Mouse (Mus musculus): ENCODE measurements around the gene Cfap300. TPM values are rescaled to one million over a fixed set of nuclear protein-coding genes. Genes with fewer than 3 reads are reported as not detected.

Cfap300 gene
- polyA plus RNA-seq, 1 experiment from 2014 or later: 7.6 TPM

DNA sequence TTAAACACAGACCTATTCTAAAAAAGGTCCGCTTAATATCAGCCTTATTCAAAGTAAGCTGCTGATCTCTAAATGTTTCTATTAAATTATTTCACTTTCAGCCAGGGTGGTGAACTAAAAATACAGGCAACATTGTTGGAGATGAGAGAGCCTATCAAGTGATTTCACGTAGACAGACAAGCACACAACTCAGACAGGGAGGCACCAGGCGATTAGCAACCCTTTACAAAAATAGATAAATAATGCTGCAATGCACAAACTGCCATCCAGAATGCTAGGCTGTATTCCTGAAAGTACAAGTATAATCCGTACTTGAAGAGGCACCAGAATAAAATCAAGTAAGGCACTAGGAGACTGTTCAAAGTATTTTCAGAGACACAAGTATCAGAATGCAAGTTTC is 58.3 kb downstream of the Cfap300 start:
- Histone ChIP-seq H3K9ac (ENCODE audit: low read length) (peak overlapping the region; percentile 18), H3K4me1 (ENCODE audit: control insufficient read depth in 2 of 2, insufficient read depth in 2 of 2, low read length in 2 of 2) (peaks cover 13 to 69% of the 10 kb centered on the region in 2 experiments)

GRCm38 (mm10) chr9:7983665-7984064 is 59.0 kb downstream of the Cfap300 start:
- no peak overlapping the region for H3K4me3 ChIP-seq (ENCODE audit: control insufficient read depth in 1 of 2, insufficient read depth in 1 of 2, low read depth in 1 of 2, low read length in 2 of 2)
- H3K4me2 ChIP-seq (ENCODE audit: low read length): peak overlapping the region; percentile 45
- no peaks in the 10 kb centered on the region for H3K27me3 ChIP-seq (ENCODE audit: control insufficient read depth, insufficient read depth, low read length)
- 18% methylated on average over 2 of the region's 2 CpGs for WGBS
- H3K9me3 ChIP-seq (ENCODE audit: control insufficient read depth, low read length): no peaks in the 10 kb centered on the region
- no peak for ATAC-seq (ENCODE audit: insufficient number of reproducible peaks, insufficient read depth, low FRiP score, low read depth)
- H3K36me3 ChIP-seq (ENCODE audit: control insufficient read depth, insufficient read depth, low read length): peaks cover 37% of the 10 kb centered on the region
- H3K4me1 ChIP-seq (ENCODE audit: control insufficient read depth in 2 of 2, insufficient read depth in 2 of 2, low read length in 2 of 2): peaks cover 14 to 68% of the 10 kb centered on the region in 2 experiments
- peak overlapping the region; percentile 59 for H3K9ac ChIP-seq (ENCODE audit: low read length)
- H3K27ac ChIP-seq (replicated peaks in 1 of 2; ENCODE audit: control insufficient read depth in 1 of 2, insufficient read depth in 1 of 2, low read depth in 2 of 2, low read length in 2 of 2): peak overlapping the region; percentile 85 to 87

More for the DNA sequence above, 58.3 kb downstream of the Cfap300 start:
- 32% methylated on average over 4 of the region's 4 CpGs for whole genome bisulfite sequencing
- H3K27ac ChIP-seq (replicated peaks in 1 of 2; ENCODE audit: control insufficient read depth in 1 of 2, insufficient read depth in 1 of 2, low read depth in 2 of 2, low read length in 2 of 2): peak overlapping the region; percentile 70 to 87
- ATAC-seq (ENCODE audit: insufficient number of reproducible peaks, insufficient read depth, low FRiP score, low read depth): no peak
- no peaks in the 10 kb centered on the region for H3K9me3 ChIP-seq (ENCODE audit: control insufficient read depth, low read length)
- H3K4me3 ChIP-seq (ENCODE audit: control insufficient read depth in 1 of 2, insufficient read depth in 1 of 2, low read depth in 1 of 2, low read length in 2 of 2): no peak overlapping the region
- peak overlapping the region; percentile 45 for H3K4me2 ChIP-seq (ENCODE audit: low read length)
- H3K27me3 ChIP-seq (ENCODE audit: control insufficient read depth, insufficient read depth, low read length): no peaks in the 10 kb centered on the region
- H3K36me3 ChIP-seq (ENCODE audit: control insufficient read depth, insufficient read depth, low read length): peaks cover 35% of the 10 kb centered on the region

GRCm38 (mm10) chr9:7980162-7980561 is 62.5 kb downstream of the Cfap300 start:
- Histone ChIP-seq H3K4me2 (ENCODE audit: low read length) (peak overlapping the region; percentile 38), H3K27me3 (ENCODE audit: control insufficient read depth, insufficient read depth, low read length) (no peaks in the 10 kb centered on the region), H3K9ac (ENCODE audit: low read length) (peak overlapping the region; percentile 27; the same call in 1 of the 2 replicates), H3K4me1 (ENCODE audit: control insufficient read depth in 2 of 2, insufficient read depth in 2 of 2, low read length in 2 of 2) (peaks cover 18 to 83% of the 10 kb centered on the region in 2 experiments), H3K27ac (replicated peaks in 1 of 2; ENCODE audit: control insufficient read depth in 1 of 2, insufficient read depth in 1 of 2, low read depth in 2 of 2, low read length in 2 of 2) (peak overlapping the region; percentile 71 to 81), H3K36me3 (ENCODE audit: control insufficient read depth, insufficient read depth, low read length) (peaks cover 27% of the 10 kb centered on the region; the same call in 1 of the 2 replicates), H3K9me3 (ENCODE audit: control insufficient read depth, low read length) (no peaks in the 10 kb centered on the region), H3K4me3 (ENCODE audit: control insufficient read depth in 1 of 2, insufficient read depth in 1 of 2, low read depth in 1 of 2, low read length in 2 of 2) (no peak overlapping the region)
- no peak for ATAC-seq (ENCODE audit: insufficient number of reproducible peaks, insufficient read depth, low FRiP score, low read depth)
- 60% methylated on average over 2 of the region's 2 CpGs for WGBS

- WGBS: 35% methylated on average over 11 of the region's 11 CpGs
- peak overlapping the region; percentile 71 to 81 for H3K27ac ChIP-seq (replicated peaks in 1 of 2; ENCODE audit: control insufficient read depth in 1 of 2, insufficient read depth in 1 of 2, low read depth in 2 of 2, low read length in 2 of 2)
- H3K9ac ChIP-seq (ENCODE audit: low read length): peak overlapping the region; percentile 27; the same call in 1 of the 2 replicates
- H3K36me3 ChIP-seq (ENCODE audit: control insufficient read depth, insufficient read depth, low read length): peaks cover 27% of the 10 kb centered on the region; the same call in 1 of the 2 replicates
- ATAC-seq (ENCODE audit: insufficient number of reproducible peaks, insufficient read depth, low FRiP score, low read depth): no peak
- H3K4me1 ChIP-seq (ENCODE audit: control insufficient read depth in 2 of 2, insufficient read depth in 2 of 2, low read length in 2 of 2): peaks cover 18 to 78% of the 10 kb centered on the region in 2 experiments
- peak overlapping the region; percentile 38 for H3K4me2 ChIP-seq (ENCODE audit: low read length)
- no peaks in the 10 kb centered on the region for H3K27me3 ChIP-seq (ENCODE audit: control insufficient read depth, insufficient read depth, low read length)
- H3K9me3 ChIP-seq (ENCODE audit: control insufficient read depth, low read length): no peaks in the 10 kb centered on the region
- no peak overlapping the region for H3K4me3 ChIP-seq (ENCODE audit: control insufficient read depth in 1 of 2, insufficient read depth in 1 of 2, low read depth in 1 of 2, low read length in 2 of 2)
Measured at GRCm38 (mm10) chr9:7979153-7979916, 63.3 kb downstream of the Cfap300 start.

DNA sequence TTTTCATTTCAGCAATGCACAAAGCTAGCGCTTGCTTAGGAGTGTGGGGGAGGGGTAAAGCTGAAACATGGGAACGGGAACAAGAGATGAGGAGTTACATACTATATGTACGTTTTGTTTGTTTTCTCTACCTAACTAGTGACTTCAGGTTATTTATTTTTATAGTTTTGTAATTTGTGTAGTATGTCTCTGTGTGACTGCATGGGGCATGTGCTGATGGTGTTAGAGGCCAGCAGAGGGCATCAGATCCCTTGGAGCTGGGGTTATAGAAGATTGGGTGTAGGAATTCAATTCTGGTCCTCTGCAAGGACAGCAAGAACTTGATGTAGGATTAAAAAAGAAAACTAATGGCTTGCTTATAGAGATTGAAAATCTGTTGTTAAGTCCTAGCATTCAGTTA is 64.1 kb downstream of the Cfap300 start:
- no peak for ATAC-seq (ENCODE audit: insufficient number of reproducible peaks, insufficient read depth, low FRiP score, low read depth)
- Histone ChIP-seq H3K27ac (replicated peaks in 1 of 2; ENCODE audit: control insufficient read depth in 1 of 2, insufficient read depth in 1 of 2, low read depth in 2 of 2, low read length in 2 of 2) (no peak overlapping the region), H3K36me3 (ENCODE audit: control insufficient read depth, insufficient read depth, low read length) (peaks cover 32% of the 10 kb centered on the region), H3K4me2 (ENCODE audit: low read length) (no peak overlapping the region), H3K4me1 (ENCODE audit: control insufficient read depth in 2 of 2, insufficient read depth in 2 of 2, low read length in 2 of 2) (peaks cover 14 to 71% of the 10 kb centered on the region in 2 experiments), H3K27me3 (ENCODE audit: control insufficient read depth, insufficient read depth, low read length) (no peaks in the 10 kb centered on the region), H3K4me3 (ENCODE audit: control insufficient read depth in 1 of 2, insufficient read depth in 1 of 2, low read depth in 1 of 2, low read length in 2 of 2) (no peak overlapping the region), H3K9me3 (ENCODE audit: control insufficient read depth, low read length) (no peaks in the 10 kb centered on the region), H3K9ac (ENCODE audit: low read length) (no peak overlapping the region)
- 87% methylated on average over 3 of the region's 3 CpGs for WGBS

DNA sequence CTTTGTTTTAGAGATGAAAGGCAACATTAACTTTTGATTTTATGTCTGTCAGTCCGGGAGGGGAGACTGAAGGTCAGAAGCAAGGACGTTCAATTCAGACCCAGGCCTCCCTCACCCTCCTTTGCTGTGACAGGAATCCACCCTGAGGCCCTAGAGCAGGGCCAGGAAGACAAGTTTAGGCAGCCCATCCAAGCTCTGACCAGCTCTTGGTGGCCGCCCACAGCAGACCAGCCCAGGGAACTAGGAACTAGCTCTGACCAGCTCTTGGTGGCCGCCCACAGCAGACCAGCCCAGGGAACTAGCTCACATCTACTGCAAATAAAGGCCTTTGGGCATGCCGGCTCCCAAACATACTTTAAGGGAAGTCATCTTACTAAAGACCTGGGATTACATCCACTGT is 65.0 kb downstream of the Cfap300 start:
- Histone ChIP-seq H3K36me3 (ENCODE audit: control insufficient read depth, insufficient read depth, low read length) (peaks cover 41% of the 10 kb centered on the region), H3K9me3 (ENCODE audit: control insufficient read depth, low read length) (no peaks in the 10 kb centered on the region), H3K4me3 (ENCODE audit: control insufficient read depth in 1 of 2, insufficient read depth in 1 of 2, low read depth in 1 of 2, low read length in 2 of 2) (no peak overlapping the region), H3K4me1 (ENCODE audit: control insufficient read depth in 2 of 2, insufficient read depth in 2 of 2, low read length in 2 of 2) (peaks cover 12 to 61% of the 10 kb centered on the region in 2 experiments), H3K4me2 (ENCODE audit: low read length) (no peak overlapping the region), H3K9ac (ENCODE audit: low read length) (no peak overlapping the region), H3K27me3 (ENCODE audit: control insufficient read depth, insufficient read depth, low read length) (no peaks in the 10 kb centered on the region), H3K27ac (replicated peaks in 1 of 2; ENCODE audit: control insufficient read depth in 1 of 2, insufficient read depth in 1 of 2, low read depth in 2 of 2, low read length in 2 of 2) (peak overlapping the region; percentile 48 to 54)
- ATAC-seq (ENCODE audit: insufficient number of reproducible peaks, insufficient read depth, low FRiP score, low read depth): no peak
- WGBS: 52% methylated on average over 5 of the region's 5 CpGs

GRCm38 (mm10) chr9:7971993-7972392 is 70.6 kb downstream of the Cfap300 start:
- Histone ChIP-seq H3K9me3 (ENCODE audit: control insufficient read depth, low read length) (no peaks in the 10 kb centered on the region), H3K4me2 (ENCODE audit: low read length) (no peak overlapping the region), H3K36me3 (ENCODE audit: control insufficient read depth, insufficient read depth, low read length) (peaks cover 42% of the 10 kb centered on the region), H3K27ac (replicated peaks in 1 of 2; ENCODE audit: control insufficient read depth in 1 of 2, insufficient read depth in 1 of 2, low read depth in 2 of 2, low read length in 2 of 2) (no peak overlapping the region), H3K4me1 (ENCODE audit: control insufficient read depth in 2 of 2, insufficient read depth in 2 of 2, low read length in 2 of 2) (peaks cover 2 to 37% of the 10 kb centered on the region in 2 experiments; a peak in 3 of 4 replicates), H3K9ac (ENCODE audit: low read length) (no peak overlapping the region), H3K4me3 (ENCODE audit: control insufficient read depth in 1 of 2, insufficient read depth in 1 of 2, low read depth in 1 of 2, low read length in 2 of 2) (no peak overlapping the region), H3K27me3 (ENCODE audit: control insufficient read depth, insufficient read depth, low read length) (no peaks in the 10 kb centered on the region)
- WGBS: 78% methylated on average over 2 of the region's 2 CpGs
- ATAC-seq (ENCODE audit: insufficient number of reproducible peaks, insufficient read depth, low FRiP score, low read depth): no peak

All from heart, embryonic 14.5 days (tissue).